Mouse (Mus musculus): Measurements from ENCODE around the gene Mindy4.

DNA sequence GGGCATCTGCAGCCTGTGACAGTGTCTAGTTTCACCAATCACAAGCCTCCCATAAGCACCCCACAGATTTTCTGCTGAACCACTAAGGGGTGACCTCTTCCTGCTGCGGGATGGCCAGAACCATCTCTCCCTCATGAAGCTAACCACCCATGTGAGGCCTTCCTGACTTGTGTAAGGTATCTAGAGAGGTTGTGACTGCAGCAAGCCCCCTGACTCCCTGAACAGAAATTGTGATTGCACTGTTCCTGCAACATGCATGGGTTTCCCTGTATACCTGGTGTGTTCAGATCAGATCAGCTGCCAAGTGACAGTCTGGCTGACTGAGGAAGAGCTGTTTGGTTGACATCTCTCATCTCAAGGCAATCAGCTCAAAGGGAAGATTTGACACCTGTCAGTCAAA, 159.5 kb downstream of the Mindy4 start:
- TF ChIP-seq CHD2 (IDR thresholded peaks at IDR 0.05; ENCODE audit: low read depth, low read length) (no peak), ZC3H11A (IDR thresholded peaks at IDR 0.05; ENCODE audit: borderline replicate concordance, low read depth, low read length) (no peak), ZNF384 (IDR thresholded peaks at IDR 0.05; ENCODE audit: low read depth, low read length) (no peak)
